Mouse (Mus musculus) spleen, adult 2 months (tissue): ENCODE measurements around the gene Taar7b. TPM values are rescaled to one million over a fixed set of nuclear protein-coding genes. Genes with fewer than 3 reads are reported as not detected.

Source experiments
- DNase-seq, 2 experiments: peaks; one replicate each; pipeline versions ENCODE4 v3.0.0 to v3.0.0-alpha.2; 2012 to 2021; ENCODE audit warnings: low spot score in 2 of 2, low read depth in 1 of 2
- H3K27ac ChIP-seq: fragments of 200-500 bp; 2 replicates; pipeline ENCODE4 v1.5.1; 2012; ENCODE audit warnings: low read length, inconsistent platforms; ENCODE audit not compliant: insufficient read depth
- H3K27me3 ChIP-seq: fragments of 200-500 bp; 2 replicates; pipeline ENCODE4 v1.6.1; 2012; ENCODE audit warnings: mild to moderate bottlenecking, moderate library complexity, low read length, inconsistent platforms; ENCODE audit not compliant: control insufficient read depth, insufficient read depth
- H3K36me3 ChIP-seq: fragments of 200-500 bp; 2 replicates; pipeline ENCODE4 v1.6.1; 2012; ENCODE audit warnings: mild to moderate bottlenecking, low read length, inconsistent platforms; ENCODE audit not compliant: control insufficient read depth, insufficient read depth
- H3K4me1 ChIP-seq: fragments of 200-500 bp; 2 replicates; pipeline ENCODE4 v1.6.1; 2011; ENCODE audit warnings: inconsistent platforms; ENCODE audit not compliant: control insufficient read depth, insufficient read depth, insufficient read length
- H3K4me3 ChIP-seq: fragments of 200-500 bp; 2 replicates; pipeline ENCODE4 v1.5.1; 2011; ENCODE audit warnings: mild to moderate bottlenecking, inconsistent platforms; ENCODE audit not compliant: insufficient read depth, insufficient read length; ENCODE audit errors: extremely low read depth
- CTCF ChIP-seq: fragments of 200-500 bp; IDR thresholded peaks from 2 replicates; pipeline ENCODE4 v1.5.1; 2011; ENCODE audit warnings: mild to moderate bottlenecking, inconsistent platforms; ENCODE audit not compliant: insufficient read depth, insufficient read length, insufficient replicate concordance; ENCODE audit errors: extremely low read depth
- POLR2A ChIP-seq: fragments of 200-500 bp; IDR thresholded peaks from 2 replicates; pipeline ENCODE4 v1.6.1; 2011; ENCODE audit warnings: low read depth, low read length, inconsistent platforms
- WGBS: fragments of 180-500 bp; shearing (Covaris S2); methylation state at CpG from one replicate; pipeline ENCODE4 v1.1.7; 2018; 5-methylcytosine and 5-hydroxymethylcytosine counted together
- polyA plus RNA-seq: library from polyadenylated mRNA; depleted of rRNA; stranded (reverse); fragments of >200 nt; gene quantifications from 2 replicates; pipeline ENCODE4 v1.2.3, GENCODE M21; 2012

The Taar7b gene
- polyA plus RNA-seq, 1 experiment, result not detected

GRCm38 (mm10) chr10:23971256-23971655 is 28.5 kb upstream of the Taar7b start:
- Histone ChIP-seq H3K27me3 (no peaks in the 10 kb centered on the region), H3K27ac (no peak overlapping the region), H3K4me1 (no peaks in the 10 kb centered on the region), H3K4me3 (no peak overlapping the region), H3K36me3 (no peaks in the 10 kb centered on the region)
- TF ChIP-seq CTCF (no peak), POLR2A (no peak)
- WGBS, result 93% methylated on average over 5 of the region's 5 CpGs
- no peak for DNase-seq

GRCm38 (mm10) chr10:23977958-23978357 is 21.8 kb upstream of the Taar7b start:
- WGBS, result 87% methylated on average over 4 of the region's 4 CpGs

DNA sequence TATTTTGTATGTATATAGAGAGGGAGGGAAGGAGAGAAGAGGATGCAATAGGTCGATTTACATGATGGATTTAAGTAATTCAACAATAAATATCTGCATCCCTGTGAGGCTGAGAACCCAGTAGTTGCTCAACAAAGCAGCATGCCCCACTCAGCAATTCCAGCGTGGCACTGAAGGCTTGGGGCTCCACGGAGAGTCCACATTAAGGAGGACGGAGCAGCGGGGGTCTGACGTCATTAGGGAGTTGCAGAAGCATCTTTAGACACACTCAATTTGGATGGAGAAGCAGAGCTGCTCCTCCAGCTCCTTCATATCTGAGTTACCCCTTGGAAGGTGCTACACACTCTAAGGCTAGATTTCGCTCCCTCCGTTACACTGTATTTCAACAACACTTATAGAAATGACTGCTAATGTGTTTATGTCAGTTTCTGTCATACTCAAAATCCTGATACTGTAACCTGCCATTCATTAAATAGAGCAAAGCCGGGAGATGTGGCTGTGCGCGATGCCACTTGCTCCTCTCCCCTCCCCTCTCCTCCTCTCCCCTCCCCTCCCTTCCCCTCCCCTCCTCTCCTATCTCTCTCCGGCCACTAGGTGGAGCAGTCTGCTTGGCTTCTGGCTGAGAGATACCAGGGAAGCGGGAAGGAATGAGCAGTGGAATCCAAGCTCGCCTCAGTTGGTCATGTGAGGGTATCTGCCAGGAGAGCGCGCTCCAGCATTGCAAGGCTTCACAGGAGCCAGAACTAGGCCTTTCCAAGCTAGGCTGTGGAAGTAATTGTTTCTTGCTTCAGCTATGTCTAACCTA is 20.6 kb upstream of the Taar7b start:
- Histone ChIP-seq H3K27ac (no peak overlapping the region), H3K4me3 (no peak overlapping the region), H3K4me1 (no peaks in the 10 kb centered on the region; the same call in 1 of the 2 replicates), H3K27me3 (no peaks in the 10 kb centered on the region), H3K36me3 (no peaks in the 10 kb centered on the region)
- DNase-seq, result peak in 1 of 2 experiments; percentile 16
- 49% methylated on average over 16 of the region's 16 CpGs for WGBS
- TF ChIP-seq CTCF (peak; percentile 31; the same call in 1 of the 2 replicates), POLR2A (no peak)

More at GRCm38 (mm10) chr10:23977958-23978357, 21.8 kb upstream of the Taar7b start:
- H3K27ac ChIP-seq, result no peak overlapping the region
- H3K4me3 ChIP-seq, result no peak overlapping the region
- no peak for TF ChIP-seq POLR2A
- no peak for TF ChIP-seq CTCF
- no peaks in the 10 kb centered on the region; the same call in 1 of the 2 replicates for H3K4me1 ChIP-seq
- no peak for DNase-seq
- no peaks in the 10 kb centered on the region for H3K36me3 ChIP-seq
- no peaks in the 10 kb centered on the region for H3K27me3 ChIP-seq

- H3K36me3 ChIP-seq, result no peaks in the 10 kb centered on the region
- H3K4me3 ChIP-seq, result no peak within 1 kb of the TSS
- no peak within 1 kb of the TSS for H3K27ac ChIP-seq
- no peaks in the 10 kb centered on the region for H3K4me1 ChIP-seq
- WGBS, result 87% methylated on average over 8 of the region's 8 CpGs
- TF ChIP-seq CTCF, result no peak
- no peak for TF ChIP-seq POLR2A
- DNase-seq, result no peak
- H3K27me3 ChIP-seq, result no peaks in the 10 kb centered on the region
Measured at GRCm38 (mm10) chr10:23985546-23985945, 14.2 kb upstream of the Taar7b start, which contains the start of gene Taar6. TSS of gene Taar6 (minus strand) at chr10:23985646.

- WGBS, result 32% methylated on average over 5 of the region's 5 CpGs
- no peak for DNase-seq
Measured at GRCm38 (mm10) chr10:23986419-23986818, 13.3 kb upstream of the Taar7b start.

GRCm38 (mm10) chr10:23993381-23993780 is 6.4 kb upstream of the Taar7b start, which contains the start of gene Taar7a:
TSS of gene Taar7a (minus strand) at chr10:23993481.
- H3K4me3 ChIP-seq, result no peak within 1 kb of the TSS
- no peak for DNase-seq
- H3K27me3 ChIP-seq, result no peaks in the 10 kb centered on the region
- TF ChIP-seq CTCF (no peak), POLR2A (no peak)
- H3K27ac ChIP-seq, result no peak within 1 kb of the TSS
- no peaks in the 10 kb centered on the region for H3K4me1 ChIP-seq
- 84% methylated on average over 3 of the region's 3 CpGs for WGBS
- H3K36me3 ChIP-seq, result no peaks in the 10 kb centered on the region

More at GRCm38 (mm10) chr10:23986419-23986818, 13.3 kb upstream of the Taar7b start:
- no peaks in the 10 kb centered on the region for H3K36me3 ChIP-seq
- no peaks in the 10 kb centered on the region for H3K4me1 ChIP-seq
- no peaks in the 10 kb centered on the region for H3K27me3 ChIP-seq
- TF ChIP-seq POLR2A (no peak), CTCF (no peak)
- no peak overlapping the region for H3K27ac ChIP-seq
- no peak overlapping the region for H3K4me3 ChIP-seq

DNA sequence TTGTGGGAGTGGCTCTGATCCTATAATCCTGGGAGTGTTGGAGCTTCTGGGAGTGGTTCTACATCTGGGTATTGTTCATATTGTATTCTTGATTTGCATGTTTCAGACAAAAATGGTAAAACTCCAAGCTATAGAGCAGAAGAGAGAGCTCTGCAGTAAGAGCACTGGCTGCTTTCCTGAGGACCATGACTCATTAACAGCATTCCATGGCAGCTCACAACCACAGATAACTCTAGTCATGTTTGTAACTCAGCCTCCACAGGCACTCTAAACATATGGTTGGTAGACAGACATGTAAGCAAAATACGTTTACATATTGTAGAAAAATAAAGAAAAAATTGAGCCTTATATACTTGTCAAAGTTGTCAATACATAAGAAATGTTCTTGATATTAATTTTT is 6.7 kb downstream of the Taar7b start:
- H3K4me3 ChIP-seq, result no peak overlapping the region
- TF ChIP-seq CTCF, result no peak
- TF ChIP-seq POLR2A, result no peak
- 82% methylated on average over 1 of the region's 1 CpGs for WGBS
- no peaks in the 10 kb centered on the region for H3K4me1 ChIP-seq
- H3K36me3 ChIP-seq, result no peaks in the 10 kb centered on the region
- no peak for DNase-seq
- H3K27me3 ChIP-seq, result no peaks in the 10 kb centered on the region
- H3K27ac ChIP-seq, result no peak overlapping the region
